Mouse (Mus musculus): ENCODE results near the gene Aacs. TPM values are rescaled to one million over a fixed set of nuclear protein-coding genes. Genes with fewer than 3 reads are reported as not detected.

The Aacs gene
- polyA plus RNA-seq, 1 experiment from 2014 or later = 42.5 TPM

GRCm38 (mm10) chr5:125546293-125546692 is 70.7 kb downstream of the Aacs start:
- no peak overlapping the region for H3K4me2 ChIP-seq (replicated peaks)
- H3K27ac ChIP-seq = no peak overlapping the region
- no peak overlapping the region for H3K9ac ChIP-seq
- 9% methylated on average over 13 of the region's 13 CpGs for WGBS
- no peak overlapping the region for H3K4me3 ChIP-seq
- H3K4me1 ChIP-seq = 0 out of 2 replicates have a peak, but pooled peaks cover 7% of the 10 kb centered on the region
- no peaks in the 10 kb centered on the region for H3K36me3 ChIP-seq
- H3K9me3 ChIP-seq = no peaks in the 10 kb centered on the region
- H3K27me3 ChIP-seq = peaks cover 31% of the 10 kb centered on the region
- no peak for ATAC-seq (ENCODE audit: insufficient number of reproducible peaks, insufficient read depth, low FRiP score, low TSS enrichment)

- no peak overlapping the region for H3K4me2 ChIP-seq (replicated peaks)
Observed at GRCm38 (mm10) chr5:125549750-125550489, 74.3 kb downstream of the Aacs start.

GRCm38 (mm10) chr5:125555732-125556131 is 80.1 kb downstream of the Aacs start:
- H3K27ac ChIP-seq = no peak overlapping the region
- H3K27me3 ChIP-seq = no peaks in the 10 kb centered on the region
- H3K4me2 ChIP-seq (replicated peaks) = no peak overlapping the region
- ATAC-seq (ENCODE audit: insufficient number of reproducible peaks, insufficient read depth, low FRiP score, low TSS enrichment) = no peak
- H3K9me3 ChIP-seq = no peaks in the 10 kb centered on the region
- no peaks in the 10 kb centered on the region for H3K4me1 ChIP-seq
- 83% methylated on average over 5 of the region's 5 CpGs for WGBS
- H3K36me3 ChIP-seq = no peaks in the 10 kb centered on the region
- no peak overlapping the region for H3K9ac ChIP-seq
- H3K4me3 ChIP-seq = no peak overlapping the region

More at GRCm38 (mm10) chr5:125549750-125550489, 74.3 kb downstream of the Aacs start:
- H3K36me3 ChIP-seq = no peaks in the 10 kb centered on the region
- 9% methylated on average over 11 of the region's 11 CpGs for WGBS
- H3K27me3 ChIP-seq = peaks cover 31% of the 10 kb centered on the region
- no peak overlapping the region for H3K4me3 ChIP-seq
- H3K9me3 ChIP-seq = no peaks in the 10 kb centered on the region
- ATAC-seq (ENCODE audit: insufficient number of reproducible peaks, insufficient read depth, low FRiP score, low TSS enrichment) = peak; percentile 70; the same call in 1 of the 2 replicates
- no peak overlapping the region for H3K27ac ChIP-seq
- 0 out of 2 replicates have a peak, but pooled peaks cover 7% of the 10 kb centered on the region for H3K4me1 ChIP-seq
- no peak overlapping the region for H3K9ac ChIP-seq

GRCm38 (mm10) chr5:125563492-125563891 is 87.9 kb downstream of the Aacs start:
- no peak overlapping the region for H3K27ac ChIP-seq
- 55% methylated on average over 6 of the region's 6 CpGs for WGBS
- H3K27me3 ChIP-seq = no peaks in the 10 kb centered on the region
- no peaks in the 10 kb centered on the region for H3K4me1 ChIP-seq
- ATAC-seq (ENCODE audit: insufficient number of reproducible peaks, insufficient read depth, low FRiP score, low TSS enrichment) = no peak
- no peak overlapping the region for H3K4me3 ChIP-seq
- no peak overlapping the region for H3K9ac ChIP-seq
- H3K36me3 ChIP-seq = no peaks in the 10 kb centered on the region
- H3K4me2 ChIP-seq (replicated peaks) = no peak overlapping the region
- H3K9me3 ChIP-seq = no peaks in the 10 kb centered on the region

GRCm38 (mm10) chr5:125565725-125566124 is 90.1 kb downstream of the Aacs start:
- no peaks in the 10 kb centered on the region for H3K27me3 ChIP-seq
- no peak overlapping the region for H3K9ac ChIP-seq
- no peak for ATAC-seq (ENCODE audit: insufficient number of reproducible peaks, insufficient read depth, low FRiP score, low TSS enrichment)
- no peak overlapping the region for H3K27ac ChIP-seq
- no peak overlapping the region for H3K4me2 ChIP-seq (replicated peaks)
- no peaks in the 10 kb centered on the region for H3K36me3 ChIP-seq
- 81% methylated on average over 11 of the region's 11 CpGs for WGBS
- no peak overlapping the region for H3K4me3 ChIP-seq
- no peaks in the 10 kb centered on the region for H3K9me3 ChIP-seq
- no peaks in the 10 kb centered on the region for H3K4me1 ChIP-seq

Small RNA genes lying within 50 kb of the gene (microRNA-seq; reads per million reads assigned to microRNA genes)
- gene Gm27551 = not detected

Other genes starting within 250 kb of the Aacs start
- 38.8 and 40.6 TPM in 2 replicates for gene Scarb1, start 134.7 kb upstream of the Aacs start, polyA plus RNA-seq (2016; fragmentation: Nextera tagmentation; extraction: Ambion mirVana)
- gene Gm10382, start 86.5 kb upstream of the Aacs start, polyA plus RNA-seq (2016; fragmentation: Nextera tagmentation; extraction: Ambion mirVana) = 0.31 TPM in 2 replicates
- 1,075 and 1,101 TPM in 2 replicates for gene Ubc, start 85.6 kb upstream of the Aacs start, polyA plus RNA-seq (2016; fragmentation: Nextera tagmentation; extraction: Ambion mirVana)
- 17.0 and 17.7 TPM in 2 replicates for gene Dhx37, start 41.7 kb upstream of the Aacs start, polyA plus RNA-seq (2016; fragmentation: Nextera tagmentation; extraction: Ambion mirVana)
- 39.4 and 42.2 TPM in 2 replicates for gene Bri3bp, start 34.2 kb upstream of the Aacs start, polyA plus RNA-seq (2016; fragmentation: Nextera tagmentation; extraction: Ambion mirVana)
- 0.64 and 0.97 TPM in 2 replicates for gene Tmem132b, start 56.0 kb downstream of the Aacs start, polyA plus RNA-seq (2016; fragmentation: Nextera tagmentation; extraction: Ambion mirVana)